Mouse (Mus musculus) embryonic fibroblast, embryonic 13.5 days (primary cell): ENCODE measurements at regions not wholly inside any gene's neighbourhood (a gene's known extent, or its start where the extent isn't known, plus 50 kb on each side); places are given as distances from the start of the nearest gene placed in this dataset.

Source experiments
- H3K27ac ChIP-seq: 2 replicates; pipeline ENCODE4 v1.5.1; 2012; ENCODE audit warnings: low read length, control low read depth, inconsistent platforms; ENCODE audit not compliant: insufficient read depth
- H3K4me1 ChIP-seq: 2 replicates; pipeline ENCODE4 v1.6.1; 2011; ENCODE audit warnings: low read length; ENCODE audit not compliant: control insufficient read depth, insufficient read depth
- H3K4me3 ChIP-seq: 2 replicates; pipeline ENCODE4 v1.5.1; 2011; ENCODE audit warnings: mild to moderate bottlenecking, control low read depth, low read length; ENCODE audit not compliant: insufficient read depth
- CTCF ChIP-seq: IDR thresholded peaks from 2 replicates; pipeline ENCODE4 v1.5.1; 2011; ENCODE audit warnings: mild to moderate bottlenecking, control low read depth, low read length, moderate library complexity, borderline replicate concordance; ENCODE audit not compliant: insufficient read depth
- POLR2A ChIP-seq: IDR thresholded peaks from 2 replicates; pipeline ENCODE4 v1.6.1; 2011; ENCODE audit warnings: low read depth, mild to moderate bottlenecking, control low read depth, low read length, moderate library complexity

- Histone ChIP-seq H3K4me1 (no peaks in the 10 kb centered on the region), H3K27ac (no peak overlapping the region), H3K4me3 (no peak overlapping the region)
- TF ChIP-seq CTCF (no peak), POLR2A (no peak)
Observed at GRCm38 (mm10) chr13:25857569-25857968, 587.3 kb upstream of the Nrsn1 start.

GRCm38 (mm10) chr13:25857096-25857495 is 586.8 kb upstream of the Nrsn1 start:
- Histone ChIP-seq H3K4me3 (no peak overlapping the region), H3K4me1 (no peaks in the 10 kb centered on the region), H3K27ac (no peak overlapping the region)
- TF ChIP-seq CTCF: no peak
- no peak for TF ChIP-seq POLR2A

- Histone ChIP-seq H3K4me3 (no peak overlapping the region), H3K4me1 (no peaks in the 10 kb centered on the region), H3K27ac (no peak overlapping the region)
- no peak for TF ChIP-seq POLR2A
- no peak for TF ChIP-seq CTCF
Observed at GRCm38 (mm10) chr13:25856549-25856948, 586.2 kb upstream of the Nrsn1 start.

- TF ChIP-seq CTCF: no peak
- TF ChIP-seq POLR2A: no peak
- Histone ChIP-seq H3K4me3 (no peak overlapping the region), H3K4me1 (no peaks in the 10 kb centered on the region), H3K27ac (no peak overlapping the region)
Observed at GRCm38 (mm10) chr13:25848156-25848555, 577.9 kb upstream of the Nrsn1 start.

- Histone ChIP-seq H3K27ac (no peak overlapping the region), H3K4me3 (no peak overlapping the region), H3K4me1 (no peaks in the 10 kb centered on the region; the same call in 1 of the 2 replicates)
- TF ChIP-seq POLR2A: no peak
- TF ChIP-seq CTCF: no peak
Observed at GRCm38 (mm10) chr13:25838237-25838636, 567.9 kb upstream of the Nrsn1 start.

- H3K4me1 ChIP-seq: peaks cover 4% of the 10 kb centered on the region; the same call in 1 of the 2 replicates
- peak overlapping the region; percentile 75 for H3K27ac ChIP-seq
- TF ChIP-seq POLR2A: no peak
- TF ChIP-seq CTCF: no peak
- no peak overlapping the region for H3K4me3 ChIP-seq
Observed at GRCm38 (mm10) chr13:25829146-25829924, 559.0 kb upstream of the Nrsn1 start.

- no peaks in the 10 kb centered on the region for H3K4me1 ChIP-seq
- TF ChIP-seq POLR2A (no peak), CTCF (no peak)
- no peak overlapping the region for H3K27ac ChIP-seq
- no peak overlapping the region for H3K4me3 ChIP-seq
Observed at GRCm38 (mm10) chr13:25808564-25809253, 538.4 kb upstream of the Nrsn1 start.

GRCm38 (mm10) chr13:25793216-25793803 is 523.0 kb upstream of the Nrsn1 start:
- H3K27ac ChIP-seq: no peak overlapping the region
- TF ChIP-seq POLR2A: no peak
- TF ChIP-seq CTCF: no peak
- H3K4me3 ChIP-seq: no peak overlapping the region
- H3K4me1 ChIP-seq: no peaks in the 10 kb centered on the region; the same call in 1 of the 2 replicates

GRCm38 (mm10) chr13:25781161-25781560 is 510.9 kb upstream of the Nrsn1 start:
- no peak for TF ChIP-seq CTCF
- TF ChIP-seq POLR2A: no peak
- H3K27ac ChIP-seq: no peak overlapping the region
- H3K4me1 ChIP-seq: no peaks in the 10 kb centered on the region
- H3K4me3 ChIP-seq: no peak overlapping the region

GRCm38 (mm10) chr13:25777706-25778105 is 507.4 kb upstream of the Nrsn1 start:
- Histone ChIP-seq H3K4me3 (no peak overlapping the region), H3K4me1 (no peaks in the 10 kb centered on the region), H3K27ac (no peak overlapping the region)
- no peak for TF ChIP-seq POLR2A
- no peak for TF ChIP-seq CTCF
